Mouse (Mus musculus): Measurements from ENCODE around the gene Ly9.

Ly9 gene

DNA sequence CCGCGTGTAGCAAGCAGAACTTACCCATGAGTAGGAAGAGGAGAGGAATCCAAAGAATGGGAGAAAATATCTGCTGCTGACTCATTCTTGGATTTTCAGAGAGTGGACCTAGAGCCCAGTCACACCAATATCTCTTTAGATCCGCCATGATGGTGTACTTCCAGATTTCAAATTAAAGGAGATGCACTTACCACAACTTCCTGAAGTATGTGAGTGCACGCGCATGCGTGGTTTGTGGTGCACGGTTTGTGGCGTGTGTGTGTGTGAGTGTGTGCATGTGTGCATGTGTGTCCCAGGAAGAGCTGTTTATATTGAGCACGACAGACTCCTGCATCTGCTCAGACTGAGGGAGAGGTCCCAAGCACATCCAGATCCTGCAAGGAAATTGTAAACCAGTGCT, at the start of gene Ly9:
TSS of gene Ly9 (minus strand) at position 235 of the 400 bp plus-strand sequence.
- no peak for DNase-seq

DNA sequence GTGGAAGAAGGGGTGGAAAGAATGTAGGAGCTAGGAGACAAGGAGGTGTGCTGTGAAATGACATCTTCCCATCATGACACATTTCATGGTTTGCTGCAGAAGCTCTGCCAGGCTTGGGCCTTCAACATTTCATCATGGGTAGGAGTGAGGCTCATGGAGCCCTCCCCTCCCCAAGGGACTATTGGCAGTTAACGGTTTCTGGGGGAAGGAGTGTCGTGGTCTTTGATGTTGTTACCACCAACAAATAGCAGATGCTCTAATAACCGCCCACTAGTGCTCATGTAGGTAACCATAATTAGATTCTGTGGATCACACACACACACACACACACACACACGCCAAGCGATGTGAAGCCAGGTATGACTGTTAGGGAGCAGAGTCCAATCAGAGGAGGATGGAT, 45.5 kb upstream of the Ly9 start, which contains the start of gene Slamf7:
TSS of gene Slamf7 (minus strand) at position 302 of the 400 bp plus-strand sequence.
- DNase-seq, result no peak

DNA sequence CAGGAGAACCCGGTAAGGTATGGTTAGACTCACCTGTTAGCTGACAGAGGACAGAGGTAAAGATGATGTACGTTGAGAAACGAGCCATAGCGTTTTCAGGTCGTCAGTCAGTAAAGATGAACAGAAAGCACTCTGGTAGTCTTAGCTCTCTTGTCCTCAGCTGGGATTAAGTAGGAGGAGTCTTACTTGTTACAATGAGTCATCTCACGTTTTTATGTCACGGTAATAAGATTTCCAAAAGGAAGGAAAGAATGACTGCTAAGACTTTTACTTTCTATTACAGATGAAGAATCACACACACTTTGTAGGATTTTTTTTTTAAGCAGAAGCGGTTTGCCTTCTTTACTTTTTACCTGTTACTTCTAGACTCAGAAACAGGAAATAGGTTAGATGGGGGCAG, 41.6 kb upstream of the Ly9 start:
- DNase-seq, result no peak

DNA sequence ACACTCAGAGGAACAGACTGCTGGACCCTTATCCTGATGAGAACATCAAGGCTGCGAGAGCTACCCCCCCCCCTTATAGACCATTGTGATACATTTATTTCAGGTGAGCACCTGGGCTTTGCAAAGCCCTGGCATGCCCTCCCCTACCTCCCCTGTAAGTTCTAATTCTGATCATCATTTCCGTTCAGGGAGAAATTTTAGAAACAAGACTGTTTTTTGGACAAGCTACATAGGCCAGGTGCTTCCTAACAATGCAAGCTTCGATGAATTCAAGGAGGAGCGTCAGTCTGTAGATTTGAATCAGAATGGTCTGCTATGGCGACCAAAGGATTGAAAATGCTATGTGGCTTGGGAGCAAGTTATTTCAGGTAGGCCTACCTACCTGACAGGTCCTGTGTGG, 40.5 kb upstream of the Ly9 start:
- no peak for DNase-seq

DNA sequence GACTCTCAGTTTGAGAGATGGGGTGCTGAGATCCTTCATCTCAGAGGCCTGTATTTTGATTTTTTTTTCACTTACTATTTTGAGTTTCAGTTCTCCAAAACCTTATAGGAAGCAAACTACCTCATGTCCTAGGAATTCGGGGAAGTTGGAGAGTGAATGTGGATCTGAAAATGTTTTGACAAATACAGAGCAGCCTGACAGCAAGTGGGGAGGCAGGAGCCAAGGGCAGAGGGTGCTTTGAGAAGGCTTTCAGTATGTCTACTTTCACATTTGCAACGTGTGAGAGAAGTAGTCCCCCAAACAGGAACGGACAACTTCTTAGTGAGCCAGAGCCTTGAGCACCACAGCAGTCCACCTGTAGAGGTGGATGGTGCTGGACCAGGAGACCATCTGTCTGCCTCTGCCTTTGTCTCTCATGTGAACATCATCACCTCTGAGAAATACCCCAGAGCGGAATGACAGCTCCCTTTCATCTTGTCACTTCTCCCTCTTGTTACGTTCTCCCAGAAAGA, 39.3 kb upstream of the Ly9 start:
- DNase-seq, result no peak

DNA sequence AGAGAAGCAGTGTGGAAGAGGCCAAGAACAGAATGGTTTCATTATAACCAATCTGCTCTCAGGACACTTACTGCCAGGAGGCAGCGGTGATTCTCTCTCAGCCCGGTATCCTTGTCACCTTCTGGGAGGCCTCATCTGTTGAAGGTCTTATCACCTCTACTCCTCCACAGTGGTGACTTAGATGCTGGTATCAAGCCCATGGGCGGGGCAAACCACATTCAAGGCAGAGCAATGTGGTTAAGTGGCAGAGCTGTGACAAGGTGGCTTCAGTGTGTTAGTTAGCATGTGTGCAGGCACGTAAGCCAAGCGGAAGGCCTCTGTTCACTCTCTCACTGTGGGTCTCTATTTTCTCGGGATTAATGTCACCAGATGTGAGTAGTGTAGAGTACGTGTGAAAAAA, 36.4 kb upstream of the Ly9 start:
- no peak for DNase-seq

DNA sequence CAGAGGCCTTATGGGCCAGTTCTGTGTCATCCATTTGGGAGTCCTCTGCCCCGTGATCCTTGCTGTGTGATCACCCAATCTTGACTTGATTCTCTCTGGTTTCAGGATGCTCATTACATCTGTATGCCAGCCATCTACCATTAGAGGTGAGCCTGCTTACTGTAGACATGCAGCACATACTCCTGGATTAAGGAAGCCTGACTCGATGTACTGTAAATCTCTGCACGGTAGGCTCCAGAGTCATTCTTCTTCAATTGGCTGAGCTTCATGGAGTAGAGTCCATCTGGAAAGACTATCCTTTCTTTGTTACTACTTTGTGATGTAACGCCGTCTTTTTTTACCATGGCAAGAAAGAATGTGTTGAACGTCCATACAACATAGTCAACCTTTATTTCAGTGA, 33.6 kb upstream of the Ly9 start:
- no peak for DNase-seq

DNA sequence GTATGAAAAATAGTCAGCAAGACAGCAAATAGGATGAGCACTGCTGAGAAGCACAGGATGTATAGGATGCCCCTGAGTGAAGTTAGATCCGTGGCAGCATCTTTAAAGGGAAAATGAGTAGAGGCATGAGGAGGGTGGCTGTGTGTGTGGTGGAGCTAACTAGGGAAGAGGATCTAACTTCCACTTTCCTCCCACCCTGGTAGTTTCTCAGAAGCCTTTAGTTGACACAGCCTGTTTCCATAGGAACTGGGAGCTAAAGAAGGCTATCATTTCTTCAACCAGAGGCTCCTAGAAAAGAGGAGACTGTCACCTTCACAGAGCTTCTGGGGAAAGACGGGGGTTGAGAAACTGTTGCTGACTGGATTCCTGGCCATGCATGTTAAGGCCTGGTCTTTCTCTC, 31.5 kb upstream of the Ly9 start:
- DNase-seq, result no peak

DNA sequence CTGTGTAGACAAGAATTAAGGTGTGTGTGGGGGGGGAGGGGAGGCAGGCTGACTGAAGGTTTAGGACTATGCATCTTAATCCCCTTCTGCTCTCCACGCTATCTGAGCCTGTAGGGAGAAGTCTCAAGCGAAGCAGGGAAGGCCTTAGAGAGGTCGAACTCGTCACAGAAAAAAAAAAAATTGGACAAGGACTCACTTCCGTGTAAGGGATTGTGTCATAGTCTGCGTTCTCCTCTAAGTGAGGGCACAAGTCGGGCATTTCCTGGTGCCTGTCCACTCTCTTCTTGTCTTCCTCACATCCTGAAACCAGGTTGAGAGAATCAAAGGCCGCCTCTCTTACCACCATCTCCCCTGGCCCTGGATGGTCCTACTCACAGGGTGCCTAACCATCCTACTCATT, 29.9 kb upstream of the Ly9 start:
- DNase-seq, result no peak

DNA sequence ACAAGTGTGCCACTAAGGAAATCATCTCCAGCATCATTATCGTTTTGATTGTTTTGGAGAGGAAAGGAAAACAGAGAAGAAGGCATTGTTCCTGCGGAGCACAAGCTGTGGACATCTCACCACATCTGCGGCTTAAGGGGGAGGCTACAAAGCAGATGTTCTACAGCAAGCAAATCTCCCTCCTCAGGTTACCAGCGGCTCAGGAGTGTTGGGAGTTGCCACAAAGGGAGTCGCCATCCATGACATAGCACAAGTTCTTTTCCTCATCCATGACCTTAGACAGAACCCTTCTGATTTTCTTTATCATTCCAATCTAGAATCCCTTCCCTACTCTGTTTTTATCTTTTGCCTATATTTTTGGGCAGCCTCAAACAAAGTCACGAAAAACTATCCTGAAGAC, 28.5 kb upstream of the Ly9 start:
- DNase-seq, result no peak

DNA sequence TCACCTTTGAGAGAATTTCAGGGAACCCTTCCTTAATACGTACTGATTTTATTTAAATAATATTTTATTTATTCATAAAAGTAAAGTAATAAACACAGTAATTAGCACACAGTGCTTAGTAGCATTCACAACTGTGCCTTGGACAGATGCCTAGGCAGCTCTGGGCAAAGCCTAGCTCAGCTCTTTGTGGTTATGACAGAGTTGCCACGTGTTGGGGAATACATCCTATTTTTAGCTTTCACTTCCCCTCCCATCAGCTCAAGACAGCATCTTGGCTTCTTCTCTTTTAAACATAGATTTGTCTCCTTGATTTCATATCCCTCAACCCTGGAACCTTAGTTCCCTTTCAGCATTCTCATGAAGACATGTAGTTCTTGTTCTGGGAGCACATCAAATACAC, 24.2 kb upstream of the Ly9 start:
- DNase-seq, result peak; percentile 12 to 19

DNA sequence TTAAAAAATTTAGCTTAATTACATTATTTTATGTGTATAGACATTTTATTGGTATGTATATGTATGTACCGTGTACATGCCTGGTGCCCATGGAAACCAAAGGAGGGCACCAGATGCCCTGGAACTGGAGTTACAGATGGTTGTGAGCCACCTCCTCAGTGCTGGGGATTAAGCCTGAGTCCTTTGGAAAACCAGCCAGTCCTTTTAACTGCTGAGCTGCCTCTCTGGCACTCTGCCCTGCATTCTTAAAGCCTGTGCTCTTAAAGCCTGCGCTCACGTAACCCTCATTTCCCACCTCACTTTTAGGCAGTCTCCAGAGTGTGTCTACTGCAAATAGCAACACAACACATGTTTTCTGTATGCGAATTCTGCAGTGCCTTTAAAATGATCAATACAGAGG, 23.7 kb upstream of the Ly9 start:
- DNase-seq, result peak; percentile 16 to 21

DNA sequence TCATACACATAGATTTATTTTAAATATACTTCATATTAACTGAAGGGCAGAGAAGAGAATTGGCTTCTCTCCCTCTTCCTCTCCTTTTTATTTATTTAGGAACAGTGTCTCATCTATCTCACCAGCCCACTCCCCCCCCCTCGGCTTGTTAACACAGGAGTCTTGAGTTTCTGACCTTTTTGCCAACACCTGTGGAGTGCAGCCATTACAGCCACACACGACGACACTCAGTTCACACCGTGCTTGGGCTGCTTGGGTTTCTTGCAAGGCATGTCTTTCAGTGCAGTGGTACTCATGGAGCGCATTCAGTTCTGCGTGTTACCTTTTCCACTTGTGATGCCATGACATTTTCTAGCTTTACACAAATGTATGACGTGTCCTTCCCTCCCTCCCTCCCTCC, 22.8 kb upstream of the Ly9 start:
- no peak for DNase-seq

DNA sequence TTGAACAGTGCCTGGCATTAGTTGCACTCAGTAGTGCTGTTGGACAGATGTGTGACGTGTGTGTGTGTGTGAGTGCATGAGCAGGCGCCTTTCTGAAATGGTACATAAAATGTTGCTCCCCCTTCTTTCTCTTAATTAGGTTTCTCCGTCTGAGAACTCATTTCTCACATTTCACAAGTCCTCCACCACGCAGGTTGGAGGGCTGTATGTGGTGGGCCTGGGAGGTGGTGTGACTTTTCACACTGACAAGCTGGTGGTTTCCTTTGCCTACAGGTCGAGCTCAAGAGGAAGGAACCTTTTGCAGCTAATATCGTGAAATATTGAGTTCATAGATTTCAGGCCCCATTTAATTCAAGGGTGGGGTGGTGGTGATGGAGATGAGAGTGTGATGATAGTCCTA, 22.0 kb upstream of the Ly9 start:
- DNase-seq, result no peak

DNA sequence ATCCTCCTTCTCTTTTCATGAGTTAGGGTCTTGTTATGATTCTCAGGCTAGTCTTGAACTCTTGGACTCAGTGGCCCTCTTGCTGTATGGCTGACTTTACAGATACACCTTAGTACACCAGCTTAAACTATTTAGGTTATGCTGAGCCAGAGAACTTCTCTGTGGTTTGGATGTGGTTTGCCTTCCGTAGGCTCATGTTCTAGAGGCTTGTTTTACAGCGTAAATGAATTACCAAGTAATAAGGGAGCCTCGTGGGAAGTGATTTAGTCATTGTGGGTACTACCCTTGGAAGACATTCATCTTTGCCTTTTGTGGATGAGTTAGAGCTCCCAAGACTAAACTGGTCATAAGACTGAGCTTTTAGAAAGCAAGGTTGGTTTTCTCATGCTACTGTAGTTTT, 20.6 kb upstream of the Ly9 start:
- no peak for DNase-seq

DNA sequence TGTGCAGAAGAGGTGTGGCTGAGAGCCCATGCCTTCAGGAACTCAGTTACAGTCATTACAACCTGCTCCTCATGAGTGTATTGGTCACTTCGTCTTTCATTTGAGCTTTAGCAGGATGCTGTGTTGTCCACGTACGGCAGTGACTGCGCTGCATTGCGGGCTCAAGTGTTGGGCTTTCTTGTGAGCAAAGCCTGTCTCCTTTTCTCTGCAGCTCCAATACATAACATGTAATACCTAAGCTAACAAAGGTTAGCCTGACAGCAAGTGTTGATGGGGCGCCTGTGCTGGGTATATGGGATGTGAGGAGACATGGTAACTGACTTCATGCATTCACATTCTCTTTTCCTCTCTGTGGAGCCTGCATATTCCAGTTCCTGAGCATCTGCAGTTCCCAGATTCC, 12.9 kb upstream of the Ly9 start:
- DNase-seq, result no peak

DNA sequence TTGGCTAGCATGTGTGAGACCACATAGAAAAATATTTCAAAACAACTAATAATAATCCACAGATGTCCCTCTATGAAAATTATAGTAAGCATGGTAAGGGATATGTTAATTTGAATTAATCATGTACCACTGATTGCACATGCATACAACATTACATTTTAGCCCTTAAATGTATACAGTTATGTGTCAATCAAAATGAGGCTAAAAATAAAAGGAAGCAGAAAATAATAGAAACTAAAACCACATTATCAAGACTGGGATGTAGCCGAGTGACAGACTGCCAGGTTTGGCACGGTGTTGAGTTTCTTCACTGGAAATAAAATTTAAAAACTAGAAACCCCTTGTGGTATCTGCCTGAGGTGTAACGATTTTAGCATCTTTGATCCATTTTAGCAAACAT, 12.4 kb upstream of the Ly9 start:
- DNase-seq, result no peak

DNA sequence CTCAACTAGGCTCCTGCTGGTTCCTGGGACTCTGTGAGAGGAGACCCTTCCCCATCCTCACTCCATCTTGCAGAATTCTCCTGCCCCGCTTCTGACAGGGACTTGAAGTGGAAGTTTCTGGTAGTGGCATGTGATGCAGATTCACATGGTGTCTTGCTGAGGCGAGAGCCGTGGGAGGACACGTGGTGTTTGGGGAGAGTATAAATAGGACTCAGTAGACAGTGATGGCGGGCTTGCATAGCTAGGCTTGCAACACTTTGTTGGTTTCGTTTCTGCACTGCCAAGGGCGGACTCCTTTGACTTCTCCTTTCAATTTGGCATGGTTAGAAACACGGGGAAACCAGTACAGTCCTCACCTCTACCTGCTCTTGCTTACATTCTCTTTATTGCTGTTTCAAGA, 11.8 kb upstream of the Ly9 start:
- no peak for DNase-seq

DNA sequence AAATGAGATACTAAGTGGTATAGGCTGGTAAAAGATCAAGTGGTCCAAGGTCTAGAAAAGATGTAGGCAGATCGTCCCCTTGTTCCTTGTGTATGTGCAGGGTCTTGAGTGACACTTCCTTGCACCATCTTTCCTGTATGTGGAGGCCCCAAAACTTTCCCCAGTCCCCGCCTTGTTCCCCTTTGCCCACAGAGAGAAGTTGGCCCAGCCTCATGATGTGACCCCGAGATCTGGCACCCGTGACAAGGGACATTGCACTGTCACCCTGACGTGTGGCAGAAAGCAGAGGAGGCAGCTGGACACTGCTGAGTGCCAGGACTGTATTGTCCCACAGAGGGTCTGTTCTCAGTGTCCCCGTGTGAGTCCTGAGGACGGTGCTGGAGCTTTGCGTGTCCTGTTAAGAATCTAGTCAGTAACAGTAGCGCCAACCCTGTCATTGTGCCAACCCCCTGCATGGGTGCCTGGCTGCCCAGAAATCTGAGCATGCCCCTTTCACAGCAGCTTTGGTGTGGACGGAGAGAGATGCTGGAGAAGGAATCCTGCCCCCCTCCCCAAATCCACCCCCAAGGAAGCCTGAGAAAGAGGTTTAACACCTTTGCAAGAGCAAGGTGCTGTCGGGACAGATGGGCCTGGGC, 9.8 kb upstream of the Ly9 start:
- peak; percentile 83 to 85 for DNase-seq

DNA sequence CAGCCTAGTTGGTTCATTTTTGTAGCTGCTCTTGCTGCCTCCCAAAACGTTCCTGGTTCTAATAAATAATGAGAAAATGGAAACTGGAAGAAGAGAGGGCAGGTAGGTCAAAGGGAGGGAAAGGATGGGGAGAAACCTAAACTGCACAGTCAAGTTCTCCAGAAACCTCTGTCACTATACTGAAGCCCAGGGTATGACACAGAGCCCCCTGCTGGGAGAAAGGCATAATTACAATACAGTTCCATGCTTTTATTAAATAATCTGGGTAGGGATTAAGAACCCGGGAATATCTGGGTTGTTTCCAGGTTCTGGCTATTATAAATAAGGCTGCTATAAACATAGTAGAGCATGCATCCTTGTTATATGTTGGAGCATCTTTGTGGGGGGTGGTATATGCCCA, 6.8 kb upstream of the Ly9 start:
- peak; percentile 13 to 40 for DNase-seq

DNA sequence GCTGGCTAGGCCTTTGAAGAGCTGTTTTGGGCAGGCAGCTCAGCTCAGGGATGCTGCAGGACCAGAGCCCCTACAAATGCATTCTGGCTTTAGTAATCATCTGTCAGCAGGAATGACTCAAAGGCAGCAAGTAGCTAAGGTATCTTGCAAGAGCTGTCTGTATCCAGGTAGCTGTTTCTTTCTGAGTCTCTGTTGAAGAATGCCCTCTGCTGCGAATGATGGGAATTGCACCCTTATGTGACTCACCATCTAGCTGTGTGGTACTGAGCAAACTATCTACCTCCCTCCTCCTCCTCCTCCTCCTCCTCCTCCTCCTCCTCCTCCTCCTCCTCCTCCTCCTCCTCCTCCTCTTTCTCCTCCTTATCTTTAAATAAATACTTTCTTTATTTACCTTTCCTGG, 3.6 kb upstream of the Ly9 start:
- peak; percentile 30 to 36 for DNase-seq

DNA sequence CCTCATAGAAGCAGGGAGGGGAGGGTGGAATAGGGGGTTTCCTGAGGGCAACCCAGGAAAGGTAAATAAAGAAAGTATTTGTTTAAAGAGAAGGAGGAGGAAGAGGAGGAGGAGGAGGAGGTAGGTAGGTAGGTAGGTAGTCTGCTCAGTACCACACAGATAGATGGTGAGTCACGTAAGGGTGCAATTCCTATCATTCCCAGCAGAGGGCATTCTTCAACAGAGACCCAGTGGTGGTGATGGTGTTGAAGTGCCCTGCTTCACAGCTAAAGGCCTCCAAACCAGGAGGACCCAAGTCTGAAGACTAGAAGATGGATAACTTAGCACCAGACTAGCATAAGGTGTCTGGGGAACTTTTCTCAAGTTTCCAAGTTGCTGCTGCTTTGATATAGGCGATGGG, 2.8 kb upstream of the Ly9 start:
- peak; percentile 16 to 19 for DNase-seq

DNA sequence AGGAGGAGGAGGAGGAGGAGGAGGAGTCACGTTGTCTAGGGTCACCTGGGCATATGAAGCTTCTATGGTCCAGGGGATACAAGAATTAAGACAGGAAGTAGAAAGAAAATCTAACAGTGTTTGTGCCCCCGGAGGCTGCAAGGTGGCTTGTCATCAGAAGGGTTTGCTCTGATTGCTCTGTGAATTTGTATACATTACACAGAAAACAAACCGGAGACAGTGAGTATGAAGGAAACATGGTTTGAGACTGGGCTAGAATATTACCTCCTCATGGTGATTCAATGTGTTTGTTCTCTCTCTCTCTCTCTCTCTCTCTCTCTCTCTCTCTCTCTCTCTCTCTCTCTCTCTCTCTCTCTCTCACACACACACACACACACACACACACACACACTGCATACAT, 554 bp downstream of the Ly9 start:
- no peak for DNase-seq

DNA sequence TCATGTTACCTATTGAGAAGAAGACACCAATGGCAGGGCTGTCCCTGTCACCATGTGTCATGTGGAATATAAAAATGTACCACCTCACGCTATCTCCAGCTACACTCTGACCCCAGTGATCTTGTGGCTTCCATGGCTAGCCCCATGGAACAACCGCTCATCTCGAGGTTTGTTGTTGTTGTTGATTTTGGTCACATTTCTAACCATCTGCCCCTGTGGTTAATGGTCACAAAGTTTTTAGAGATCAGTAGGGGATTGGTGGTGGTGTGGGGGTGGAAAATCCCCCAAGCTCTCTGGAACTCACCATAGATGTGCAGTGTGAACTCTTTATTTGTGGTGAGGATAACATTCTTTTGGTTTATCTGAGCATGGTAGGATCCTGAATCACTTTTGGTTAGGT, 2.5 kb downstream of the Ly9 start:
- no peak for DNase-seq

DNA sequence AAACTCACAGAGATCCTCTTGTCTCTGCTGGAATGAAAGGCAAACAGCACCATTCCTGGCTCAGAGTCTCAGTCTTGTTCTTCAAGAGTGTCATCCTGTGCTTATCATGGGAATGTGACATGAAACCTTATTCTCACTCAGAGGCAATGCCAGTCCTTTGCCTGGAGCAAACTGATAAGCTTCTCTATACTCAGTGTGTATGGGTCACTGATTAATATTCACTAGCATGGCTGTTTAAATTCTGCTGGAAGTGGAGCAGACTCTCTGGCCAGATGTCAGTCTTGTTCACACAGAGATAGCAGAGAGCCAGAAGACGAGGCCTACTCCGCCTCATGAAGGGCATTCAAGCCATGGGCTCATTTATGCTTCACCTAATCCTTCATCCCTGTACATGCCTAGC, 22.6 kb downstream of the Ly9 start:
- no peak for DNase-seq

DNA sequence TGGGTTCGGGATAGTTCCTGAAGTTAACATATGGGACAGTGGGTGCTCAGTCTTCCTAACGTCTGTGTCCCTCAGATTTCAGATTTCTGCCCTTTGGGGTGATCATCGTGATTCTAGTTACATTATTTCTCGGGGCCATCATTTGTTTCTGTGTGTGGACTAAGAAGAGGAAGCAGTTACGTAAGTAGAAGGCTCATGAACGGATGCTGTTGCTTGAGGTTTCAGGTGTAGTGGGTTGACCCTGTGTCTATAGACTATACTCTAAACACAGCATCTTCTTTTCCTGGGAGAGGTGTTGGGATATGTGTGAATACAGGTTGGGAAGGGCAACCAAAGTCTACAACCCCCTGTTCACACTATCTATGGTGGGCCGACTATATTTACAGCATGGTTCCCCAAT, 30.0 kb downstream of the Ly9 start:
- no peak for DNase-seq
